8 mouse cellular contexts compared by ENCODE assay signal in the genomic region with DNA sequence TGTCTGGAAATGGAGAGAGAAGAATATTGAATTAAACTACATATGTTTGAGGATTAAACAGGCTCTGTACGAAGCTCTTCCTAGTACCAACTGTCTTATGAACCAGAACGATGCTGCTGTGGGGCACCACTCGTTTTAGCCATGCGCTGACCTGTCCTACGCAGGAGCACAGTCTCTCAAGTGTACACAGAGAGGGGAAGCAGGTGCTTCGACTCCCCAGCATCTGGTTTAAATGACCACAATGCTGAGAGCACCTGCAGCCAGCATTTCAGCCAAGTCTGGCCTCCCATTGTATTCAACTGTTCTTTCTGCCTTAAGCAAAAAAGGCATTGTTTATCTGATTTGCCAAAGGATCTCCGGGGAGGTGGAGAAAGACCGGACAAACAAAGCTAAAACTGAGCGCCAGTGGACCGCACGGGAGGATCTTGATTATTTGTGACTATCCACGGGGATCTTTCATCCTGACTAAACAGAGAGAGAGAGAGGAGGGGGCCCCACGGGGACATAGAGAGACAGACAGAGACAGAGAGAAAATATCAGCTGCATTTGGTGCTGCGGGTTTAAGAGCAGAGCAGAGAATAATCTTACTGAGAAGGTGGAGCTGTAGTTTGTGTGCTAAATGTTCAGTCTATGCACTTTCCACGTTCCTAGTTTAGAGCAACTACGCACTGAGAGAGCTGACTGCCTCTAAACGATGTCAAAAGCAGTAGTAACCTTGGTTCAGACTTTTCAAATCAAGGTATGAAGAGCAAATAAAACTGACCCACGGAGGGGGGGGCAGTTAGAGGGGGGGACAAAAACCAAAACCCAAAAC.
DNase-seq lines count a peak whose midpoint lies in the region; ATAC-seq and TF ChIP-seq lines count a peak whose summit lies in the region.

No protein-coding gene starts in this region.

- no peak for ATAC-seq in heart, embryonic 11.5 days (replicated peaks; ENCODE audit: insufficient number of reproducible peaks, low FRiP score, low TSS enrichment)
- ATAC-seq in midbrain, embryonic 15.5 days (replicated peaks), result peak; percentile 62

- no peaks in the 10 kb centered on the region for H3K9me3 ChIP-seq in MEL (replicated peaks; ENCODE audit: insufficient read depth, low read length)
- H3K9me3 ChIP-seq in heart, embryonic 11.5 days (replicated peaks; ENCODE audit: control insufficient read depth, low read length), result no peaks in the 10 kb centered on the region
- H3K9me3 ChIP-seq in limb, embryonic 10.5 days (replicated peaks), result no peaks in the 10 kb centered on the region
- no peaks in the 10 kb centered on the region for H3K9me3 ChIP-seq in midbrain, embryonic 15.5 days

- peak overlapping the region; percentile 73 for H3K4me3 ChIP-seq in MEL (ENCODE audit: control insufficient read depth in 1 of 2, insufficient read depth in 1 of 2, low read depth in 2 of 2, low read length in 2 of 2)
- H3K4me3 ChIP-seq in heart, embryonic 11.5 days (ENCODE audit: low read depth, low read length), result peak overlapping the region; percentile 11; the same call in 1 of the 2 replicates
- H3K4me3 ChIP-seq in limb, embryonic 10.5 days, result peak overlapping the region; percentile 22
- peak overlapping the region; percentile 40 for H3K4me3 ChIP-seq in midbrain, embryonic 15.5 days

- peaks cover 0 to 22% of the 10 kb centered on the region in 2 experiments; a peak in 2 of 4 replicates for H3K36me3 ChIP-seq in MEL (ENCODE audit: control insufficient read depth in 1 of 2, insufficient read depth in 2 of 2, low read length in 2 of 2)
- no peaks in the 10 kb centered on the region for H3K36me3 ChIP-seq in heart, embryonic 11.5 days (ENCODE audit: control insufficient read depth, insufficient read depth, low read length)
- no peaks in the 10 kb centered on the region for H3K36me3 ChIP-seq in limb, embryonic 10.5 days
- H3K36me3 ChIP-seq in midbrain, embryonic 15.5 days (replicated peaks), result no peaks in the 10 kb centered on the region

- no peak for TF ChIP-seq CTCF in MEL (IDR thresholded peaks at IDR 0.05 in 2 of 3, conservative IDR thresholded peaks at IDR 0.05 in 1 of 3; ENCODE audit: control insufficient read depth in 1 of 3, insufficient read depth in 1 of 3, low read depth in 2 of 3, low read length in 3 of 3, poor library complexity in 1 of 3, severe bottlenecking in 1 of 3)

- H3K27ac ChIP-seq in MEL (ENCODE audit: control insufficient read depth, low read depth, low read length), result peak overlapping the region; percentile 44
- no peak overlapping the region for H3K27ac ChIP-seq in heart, embryonic 11.5 days (ENCODE audit: low read depth, low read length)
- H3K27ac ChIP-seq in limb, embryonic 10.5 days, result peak overlapping the region; percentile 79
- H3K27ac ChIP-seq in midbrain, embryonic 15.5 days, result peak overlapping the region; percentile 64

- H3K9ac ChIP-seq in MEL (ENCODE audit: control insufficient read depth, low read depth, low read length, poor library complexity, severe bottlenecking), result peak overlapping the region; percentile 69
- peak overlapping the region; percentile 31 for H3K9ac ChIP-seq in heart, embryonic 11.5 days (ENCODE audit: low read depth, low read length)
- H3K9ac ChIP-seq in midbrain, embryonic 15.5 days, result peak overlapping the region; percentile 49

- DNase-seq in adrenal gland, adult 2 months, result peak; percentile 16
- DNase-seq in adrenal gland, adult 8-10 months, result no peak
- DNase-seq in MEL (ENCODE audit: low read depth, low spot score), result no peak
- peak; percentile 46 for DNase-seq in limb, embryonic 10.5 days (ENCODE audit: low spot score)
- no peak for DNase-seq in gastrocnemius, postnatal 4 days (ENCODE audit: low spot score in 2 of 2)
- DNase-seq in spleen, adult 12 weeks (ENCODE audit: low spot score), result no peak

- no peak for TF ChIP-seq POLR2A in MEL (IDR thresholded peaks at IDR 0.05; ENCODE audit: control insufficient read depth in 1 of 2, insufficient read depth in 1 of 2, low read depth in 1 of 2, low read length in 2 of 2, poor library complexity in 1 of 2)

- H3K27me3 ChIP-seq in MEL (ENCODE audit: control insufficient read depth in 1 of 2, insufficient read depth in 2 of 2, low read length in 2 of 2), result no peaks in the 10 kb centered on the region
- H3K27me3 ChIP-seq in heart, embryonic 11.5 days (ENCODE audit: control insufficient read depth, insufficient read depth, low read length), result peaks cover 3% of the 10 kb centered on the region; the same call in 1 of the 2 replicates
- H3K27me3 ChIP-seq in limb, embryonic 10.5 days (ENCODE audit: low read depth, poor library complexity, severe bottlenecking), result no peaks in the 10 kb centered on the region
- H3K27me3 ChIP-seq in midbrain, embryonic 15.5 days (replicated peaks), result no peaks in the 10 kb centered on the region

- 46% methylated on average over 18 of the region's 18 CpGs for WGBS in heart, embryonic 11.5 days (ENCODE audit: insufficient replicate concordance)
- 59% methylated on average over 18 of the region's 18 CpGs for WGBS in limb, embryonic 10.5 days
- 7% methylated on average over 18 of the region's 18 CpGs for WGBS in midbrain, embryonic 15.5 days

- peaks cover 18 to 21% of the 10 kb centered on the region in 2 experiments for H3K4me1 ChIP-seq in MEL (ENCODE audit: control insufficient read depth in 1 of 2, insufficient read depth in 2 of 2, low read length in 2 of 2)
- peaks cover 7% of the 10 kb centered on the region for H3K4me1 ChIP-seq in heart, embryonic 11.5 days (ENCODE audit: control insufficient read depth, insufficient read depth, low read length)
- peaks cover 59% of the 10 kb centered on the region for H3K4me1 ChIP-seq in limb, embryonic 10.5 days
- H3K4me1 ChIP-seq in midbrain, embryonic 15.5 days, result peaks cover 21% of the 10 kb centered on the region

- no peak for TF ChIP-seq RAD21 in MEL (IDR thresholded peaks at IDR 0.05; ENCODE audit: low read depth, low read length)

- H3K4me2 ChIP-seq in heart, embryonic 11.5 days, result peak overlapping the region; percentile 56
- peak overlapping the region; percentile 78 for H3K4me2 ChIP-seq in midbrain, embryonic 15.5 days

- no peak for TF ChIP-seq EP300 in MEL (IDR thresholded peaks at IDR 0.05; ENCODE audit: low read depth in 1 of 2, low read length in 2 of 2)

- H3K79me2 ChIP-seq in MEL (ENCODE audit: control insufficient read depth, insufficient read depth, low read length, poor library complexity), result no peaks in the 10 kb centered on the region; the same call in 1 of the 2 replicates

TF ChIP-seq in MEL, 35 proteins besides CTCF, POLR2A, EP300 and RAD21:
- TF ChIP-seq HCFC1 (IDR thresholded peaks at IDR 0.05; ENCODE audit: low read depth, low read length), result no peak
- peak; percentile 56 for TF ChIP-seq GATA1 (IDR thresholded peaks at IDR 0.05; ENCODE audit: low read depth, low read length)

Comparison
In these comparisons a context has a peak if more than half of its experiments do, and no peak if none do; other contexts are left out.
1. DNase-seq: peak in adrenal gland, adult 2 months (single experiment) and limb, embryonic 10.5 days (single experiment); none in adrenal gland, adult 8-10 months (single experiment), MEL (single experiment), gastrocnemius, postnatal 4 days (0 of 2) and spleen, adult 12 weeks (single experiment).
2. H3K4me3 ChIP-seq: peak in every context shown above with its lines; median percentile 73 in MEL; 40 in midbrain, embryonic 15.5 days; 22 in limb, embryonic 10.5 days; 11 in heart, embryonic 11.5 days.
3. Peak in every context shown above with its lines, with median percentiles within 50 percentile points of each other: H3K9ac ChIP-seq.